Mouse (Mus musculus): ENCODE results near the gene 9530003J23Rik. TPM values are rescaled to one million over a fixed set of nuclear protein-coding genes. Genes with fewer than 3 reads are reported as not detected.

The 9530003J23Rik gene
- not detected in 2 replicates for polyA plus RNA-seq (2012)

GRCm38 (mm10) chr10:117238603-117239002 is at the start of gene 9530003J23Rik:
TSS of gene 9530003J23Rik (minus strand) at chr10:117238703.

DNA sequence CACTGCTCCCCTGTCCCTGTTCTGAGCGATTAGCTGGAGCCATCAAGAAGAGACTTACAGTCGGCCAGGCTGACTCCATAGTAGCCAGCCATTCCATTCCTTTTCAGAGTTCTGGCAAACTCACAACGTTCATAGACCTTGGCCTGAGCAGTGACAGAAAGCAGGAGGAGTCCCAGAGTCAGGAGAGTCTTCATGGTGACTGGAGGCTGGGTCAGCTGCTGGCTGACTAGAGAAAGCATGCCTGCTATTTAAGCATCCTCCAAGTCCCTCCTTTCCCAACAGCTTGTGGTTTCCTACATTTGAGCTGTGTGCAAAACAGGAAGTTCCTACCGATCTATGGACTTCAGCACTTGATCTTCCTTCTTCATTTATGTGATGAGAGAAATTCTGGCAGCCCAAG is 43.5 kb upstream of the 9530003J23Rik start, which contains the start of gene Lyz2:
Gene Lyz2 (minus strand): TSS at position 273 of the 400 bp plus-strand sequence.

DNA sequence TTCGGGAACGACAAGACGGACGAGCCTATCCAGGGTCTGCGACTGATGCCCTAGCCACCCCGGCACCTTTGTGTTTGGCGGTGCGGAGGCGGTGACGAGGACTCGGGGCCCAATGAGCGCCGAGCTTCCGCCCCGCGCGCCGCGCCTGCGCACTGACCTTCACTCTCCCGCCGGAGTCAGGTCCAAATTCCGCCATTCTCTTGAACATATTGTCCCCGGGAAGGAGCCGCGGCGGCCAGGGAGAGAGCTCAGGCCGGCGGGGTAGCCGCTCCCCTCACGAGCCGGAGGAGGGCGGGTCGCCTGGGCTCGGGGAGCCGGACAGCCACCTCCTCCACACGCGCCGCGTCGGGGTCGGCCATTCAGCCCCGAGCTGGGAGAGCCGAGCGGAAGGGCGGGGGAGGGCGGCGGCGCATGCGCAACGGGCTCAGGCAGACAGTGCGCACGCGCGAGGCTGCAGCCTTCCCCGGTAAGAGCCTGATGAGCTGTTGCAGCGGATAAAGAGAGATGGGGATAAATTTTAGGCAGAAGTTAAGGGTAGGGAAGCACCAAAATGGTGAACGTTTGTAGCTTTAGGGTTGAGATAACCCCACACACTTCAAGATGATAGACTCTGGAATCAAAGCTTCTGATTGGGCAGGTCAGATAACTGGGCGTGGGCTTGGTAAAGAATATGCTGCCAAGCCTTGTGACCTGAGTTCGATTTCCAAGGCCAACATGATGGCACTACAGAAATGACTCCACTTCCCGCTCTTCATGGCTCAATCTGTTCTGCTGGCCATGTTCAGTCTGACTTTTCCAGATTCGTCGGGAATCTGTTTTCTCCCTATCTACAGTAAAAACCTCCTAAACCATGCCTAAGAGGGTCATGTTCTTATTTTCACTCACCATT is 14.2 kb downstream of the 9530003J23Rik start, which contains the start of gene Yeats4:
Gene Yeats4 (minus strand): TSS at position 406 of the 889 bp plus-strand sequence.

Other genes starting within 250 kb of the 9530003J23Rik start
- not detected in 2 replicates for gene Lrrc10, start 193.4 kb downstream of the 9530003J23Rik start, polyA plus RNA-seq (2012)
- gene Cct2, start 174.9 kb downstream of the 9530003J23Rik start, polyA plus RNA-seq (2012): 29.8 and 29.9 TPM in 2 replicates
- gene Frs2, start 90.2 kb downstream of the 9530003J23Rik start, polyA plus RNA-seq (2012): 15.3 and 15.7 TPM in 2 replicates
- 132 and 146 TPM in 2 replicates for gene Yeats4, start 14.2 kb downstream of the 9530003J23Rik start, polyA plus RNA-seq (2012)
- 17.5 and 28.8 TPM in 2 replicates for gene Lyz2, start 43.6 kb upstream of the 9530003J23Rik start, polyA plus RNA-seq (2012)
- 0.05 TPM in 1 of 2 replicates, not detected in the other for gene Lyz1, start 54.2 kb upstream of the 9530003J23Rik start, polyA plus RNA-seq (2012)
- 160 and 164 TPM in 2 replicates for gene Cpsf6, start 141.3 kb upstream of the 9530003J23Rik start, polyA plus RNA-seq (2012)

All from megakaryocyte-erythroid progenitor cell, adult 5 weeks (primary cell).